Mouse (Mus musculus): ENCODE measurements around the gene Sh2d3c. TPM values are rescaled to one million over a fixed set of nuclear protein-coding genes. Genes with fewer than 3 reads are reported as not detected.

Gene Sh2d3c
- polyA plus RNA-seq, 1 experiment from 2014 or later, result 41.8 TPM

GRCm38 (mm10) chr2:32768661-32769285 is 47.9 kb downstream of the Sh2d3c start:
- Histone ChIP-seq H3K4me1 (replicated peaks) (peaks cover 17% of the 10 kb centered on the region), H3K4me2 (no peak overlapping the region), H3K27ac (no peak overlapping the region), H3K9me3 (no peaks in the 10 kb centered on the region), H3K4me3 (no peak overlapping the region), H3K27me3 (no peaks in the 10 kb centered on the region), H3K9ac (no peak overlapping the region), H3K36me3 (no peaks in the 10 kb centered on the region)
- WGBS, result 59% methylated on average over 19 of the region's 19 CpGs
- ATAC-seq (ENCODE audit: low FRiP score), result no peak

GRCm38 (mm10) chr2:32769327-32770085 is 48.7 kb downstream of the Sh2d3c start:
- WGBS, result 65% methylated on average over 5 of the region's 5 CpGs
- ATAC-seq (ENCODE audit: low FRiP score), result no peak

GRCm38 (mm10) chr2:32771886-32772285 is 51.0 kb downstream of the Sh2d3c start:
- Histone ChIP-seq H3K27me3 (peaks cover 8% of the 10 kb centered on the region), H3K36me3 (no peaks in the 10 kb centered on the region), H3K4me3 (no peak overlapping the region), H3K4me2 (no peak overlapping the region), H3K27ac (no peak overlapping the region), H3K9me3 (no peaks in the 10 kb centered on the region), H3K4me1 (replicated peaks) (peaks cover 34% of the 10 kb centered on the region), H3K9ac (no peak overlapping the region)
- WGBS, result 37% methylated on average over 12 of the region's 12 CpGs
- ATAC-seq (ENCODE audit: low FRiP score), result no peak

More at GRCm38 (mm10) chr2:32769327-32770085, 48.7 kb downstream of the Sh2d3c start:
- no peak overlapping the region for H3K9ac ChIP-seq
- no peak overlapping the region for H3K4me3 ChIP-seq
- H3K27me3 ChIP-seq, result no peaks in the 10 kb centered on the region
- no peak overlapping the region for H3K27ac ChIP-seq
- H3K9me3 ChIP-seq, result no peaks in the 10 kb centered on the region
- peaks cover 17% of the 10 kb centered on the region for H3K4me1 ChIP-seq (replicated peaks)
- no peaks in the 10 kb centered on the region for H3K36me3 ChIP-seq
- no peak overlapping the region for H3K4me2 ChIP-seq

- H3K4me3 ChIP-seq, result no peak overlapping the region
- WGBS, result 82% methylated on average over 8 of the region's 8 CpGs
- H3K27me3 ChIP-seq, result peaks cover 12% of the 10 kb centered on the region
- peaks cover 25% of the 10 kb centered on the region for H3K4me1 ChIP-seq (replicated peaks)
- H3K9me3 ChIP-seq, result no peaks in the 10 kb centered on the region
- no peak for ATAC-seq (ENCODE audit: low FRiP score)
- H3K4me2 ChIP-seq, result no peak overlapping the region
- no peaks in the 10 kb centered on the region for H3K36me3 ChIP-seq
- H3K9ac ChIP-seq, result no peak overlapping the region
- H3K27ac ChIP-seq, result no peak overlapping the region
These were observed 51.9 kb downstream of the Sh2d3c start for GRCm38 (mm10) chr2:32772626-32773279.

GRCm38 (mm10) chr2:32775359-32776074 is 54.7 kb downstream of the Sh2d3c start, which contains the start of the genes Ttc16 and Ptrh1:
Ttc16 (minus strand) TSS chr2:32775633.
Ptrh1 (plus strand) TSS chr2:32775786.
- WGBS, result under 1% methylated on average over 46 of the region's 46 CpGs
- peaks cover 12% of the 10 kb centered on the region for H3K27me3 ChIP-seq
- peak; percentile 97 for ATAC-seq (ENCODE audit: low FRiP score)
- peaks cover 20% of the 10 kb centered on the region for H3K4me1 ChIP-seq (replicated peaks)
- no peaks in the 10 kb centered on the region for H3K9me3 ChIP-seq
- peak within 1 kb of the TSS; percentile 67 for H3K4me2 ChIP-seq
- H3K9ac ChIP-seq, result peak within 1 kb of the TSS; percentile 72
- peak within 1 kb of the TSS; percentile 60; the same call in 1 of the 2 replicates for H3K27ac ChIP-seq
- H3K36me3 ChIP-seq, result no peaks in the 10 kb centered on the region
- H3K4me3 ChIP-seq, result peak within 1 kb of the TSS; percentile 56

GRCm38 (mm10) chr2:32776192-32776591 is 55.3 kb downstream of the Sh2d3c start:
- Histone ChIP-seq H3K4me3 (peak overlapping the region; percentile 56), H3K9me3 (no peaks in the 10 kb centered on the region), H3K27me3 (peaks cover 12% of the 10 kb centered on the region), H3K4me1 (replicated peaks) (peaks cover 20% of the 10 kb centered on the region), H3K27ac (no peak overlapping the region), H3K36me3 (no peaks in the 10 kb centered on the region), H3K9ac (peak overlapping the region; percentile 72), H3K4me2 (peak overlapping the region; percentile 67)
- 17% methylated on average over 22 of the region's 22 CpGs for WGBS
- no peak for ATAC-seq (ENCODE audit: low FRiP score)

- no peaks in the 10 kb centered on the region for H3K36me3 ChIP-seq
- H3K4me1 ChIP-seq (replicated peaks), result peaks cover 18% of the 10 kb centered on the region
- H3K4me2 ChIP-seq, result no peak overlapping the region
- H3K4me3 ChIP-seq, result no peak overlapping the region
- no peaks in the 10 kb centered on the region for H3K9me3 ChIP-seq
- WGBS, result 92% methylated on average over 6 of the region's 6 CpGs
- H3K27ac ChIP-seq, result no peak overlapping the region
- peaks cover 12% of the 10 kb centered on the region for H3K27me3 ChIP-seq
- H3K9ac ChIP-seq, result peak overlapping the region; percentile 24; the same call in 1 of the 2 replicates
- no peak for ATAC-seq (ENCODE audit: low FRiP score)
These were observed 57.2 kb downstream of the Sh2d3c start for GRCm38 (mm10) chr2:32778081-32778480.

GRCm38 (mm10) chr2:32779131-32779530 is 58.3 kb downstream of the Sh2d3c start:
- H3K4me3 ChIP-seq, result no peak overlapping the region
- no peak overlapping the region for H3K9ac ChIP-seq
- no peaks in the 10 kb centered on the region for H3K36me3 ChIP-seq
- WGBS, result 15% methylated on average over 8 of the region's 8 CpGs
- no peak for ATAC-seq (ENCODE audit: low FRiP score)
- H3K4me1 ChIP-seq (replicated peaks), result peaks cover 20% of the 10 kb centered on the region
- no peak overlapping the region for H3K4me2 ChIP-seq
- peaks cover 12% of the 10 kb centered on the region for H3K27me3 ChIP-seq
- H3K9me3 ChIP-seq, result no peaks in the 10 kb centered on the region
- no peak overlapping the region for H3K27ac ChIP-seq

- no peak overlapping the region for H3K27ac ChIP-seq
- H3K36me3 ChIP-seq, result no peaks in the 10 kb centered on the region
- H3K4me2 ChIP-seq, result no peak overlapping the region
- no peak overlapping the region for H3K4me3 ChIP-seq
- no peaks in the 10 kb centered on the region for H3K9me3 ChIP-seq
- no peak overlapping the region for H3K9ac ChIP-seq
- ATAC-seq (ENCODE audit: low FRiP score), result no peak
- H3K27me3 ChIP-seq, result peaks cover 12% of the 10 kb centered on the region
- WGBS, result 94% methylated on average over 6 of the region's 6 CpGs
- peaks cover 21% of the 10 kb centered on the region for H3K4me1 ChIP-seq (replicated peaks)
These were observed 58.9 kb downstream of the Sh2d3c start for GRCm38 (mm10) chr2:32779714-32780113.

- Histone ChIP-seq H3K9me3 (no peaks in the 10 kb centered on the region), H3K4me1 (replicated peaks) (0 out of 2 replicates have a peak, but pooled peaks cover 7% of the 10 kb centered on the region), H3K4me3 (no peak overlapping the region), H3K27me3 (peaks cover 6% of the 10 kb centered on the region), H3K36me3 (no peaks in the 10 kb centered on the region), H3K9ac (no peak overlapping the region), H3K27ac (no peak overlapping the region), H3K4me2 (no peak overlapping the region)
- ATAC-seq (ENCODE audit: low FRiP score), result no peak
- WGBS, result 80% methylated on average over 6 of the region's 6 CpGs
These were observed 60.9 kb downstream of the Sh2d3c start for GRCm38 (mm10) chr2:32781710-32782109.

GRCm38 (mm10) chr2:32784048-32784681 is 63.3 kb downstream of the Sh2d3c start, which contains the start of gene Cfap157:
Cfap157 (minus strand) TSS chr2:32784428.
- Histone ChIP-seq H3K4me3 (no peak within 1 kb of the TSS), H3K27me3 (no peaks in the 10 kb centered on the region)
- WGBS, result 71% methylated on average over 4 of the region's 4 CpGs

More at GRCm38 (mm10) chr2:32784048-32784681, 63.3 kb downstream of the Sh2d3c start, which contains the start of gene Cfap157:
- ATAC-seq (ENCODE audit: low FRiP score), result no peak
- Histone ChIP-seq H3K9ac (peak within 1 kb of the TSS; percentile 46; the same call in 1 of the 2 replicates), H3K4me1 (replicated peaks) (0 out of 2 replicates have a peak, but pooled peaks cover 5% of the 10 kb centered on the region), H3K36me3 (peaks cover 13% of the 10 kb centered on the region), H3K27ac (no peak within 1 kb of the TSS; the same call in 1 of the 2 replicates), H3K4me2 (no peak within 1 kb of the TSS), H3K9me3 (no peaks in the 10 kb centered on the region)
